Mouse (Mus musculus) neural tube, embryonic 15.5 days (tissue): ENCODE results near the gene Tenm3. TPM values are rescaled to one million over a fixed set of nuclear protein-coding genes. Genes with fewer than 3 reads are reported as not detected.

Experiments
- ATAC-seq: fragments of 200-750 bp; cut with Nextera tagmentation; 2 replicates; pipeline ENCODE4 v1.8.0; 2017; ENCODE audit warnings: mild to moderate bottlenecking, moderate TSS enrichment, moderate library complexity; ENCODE audit not compliant: low FRiP score
- H3K27ac ChIP-seq: fragments of 300-500 bp; sonication (generic); replicated peaks from 2 replicates; pipeline ENCODE4 v1.5.1; 2015; ENCODE audit warnings: mild to moderate bottlenecking, inconsistent platforms
- H3K27me3 ChIP-seq: fragments of 300-500 bp; sonication (generic); replicated peaks from 2 replicates; pipeline ENCODE4 v1.6.1; 2015; ENCODE audit warnings: inconsistent platforms
- H3K36me3 ChIP-seq: fragments of 300-500 bp; sonication (generic); 2 replicates; pipeline ENCODE4 v1.6.1; 2015; ENCODE audit warnings: inconsistent platforms
- H3K4me1 ChIP-seq: fragments of 300-500 bp; sonication (generic); 2 replicates; pipeline ENCODE4 v1.6.1; 2015; ENCODE audit warnings: inconsistent platforms
- H3K4me2 ChIP-seq: fragments of 300-500 bp; sonication (generic); 2 replicates; pipeline ENCODE4 v1.6.1; 2015; ENCODE audit warnings: inconsistent platforms, mild to moderate bottlenecking, moderate library complexity
- H3K4me3 ChIP-seq: fragments of 300-500 bp; sonication (generic); replicated peaks from 2 replicates; pipeline ENCODE4 v1.5.1; 2015; ENCODE audit warnings: mild to moderate bottlenecking, inconsistent platforms
- H3K9ac ChIP-seq: fragments of 300-500 bp; sonication (generic); replicated peaks from 2 replicates; pipeline ENCODE4 v1.6.1; 2015; ENCODE audit warnings: mild to moderate bottlenecking, inconsistent platforms
- H3K9me3 ChIP-seq: fragments of 300-500 bp; sonication (generic); replicated peaks from 2 replicates; pipeline ENCODE4 v1.6.1; 2016; ENCODE audit warnings: inconsistent platforms
- WGBS: fragments of 180-500 bp; shearing (Covaris S2); methylation state at CpG from one replicate; pipeline ENCODE4 v1.1.7; 2015; ENCODE audit warnings: mixed read lengths; 5-methylcytosine and 5-hydroxymethylcytosine counted together
- polyA plus RNA-seq: library from polyadenylated mRNA; unstranded; fragments of >200 nt; fragmentation: Nextera tagmentation; extraction: Ambion mirVana; gene quantifications from 2 replicates; pipeline ENCODE4 v1.2.1, GENCODE M21; 2015

Gene Tenm3
- polyA plus RNA-seq, 1 experiment from 2014 or later: 37.7 TPM

DNA sequence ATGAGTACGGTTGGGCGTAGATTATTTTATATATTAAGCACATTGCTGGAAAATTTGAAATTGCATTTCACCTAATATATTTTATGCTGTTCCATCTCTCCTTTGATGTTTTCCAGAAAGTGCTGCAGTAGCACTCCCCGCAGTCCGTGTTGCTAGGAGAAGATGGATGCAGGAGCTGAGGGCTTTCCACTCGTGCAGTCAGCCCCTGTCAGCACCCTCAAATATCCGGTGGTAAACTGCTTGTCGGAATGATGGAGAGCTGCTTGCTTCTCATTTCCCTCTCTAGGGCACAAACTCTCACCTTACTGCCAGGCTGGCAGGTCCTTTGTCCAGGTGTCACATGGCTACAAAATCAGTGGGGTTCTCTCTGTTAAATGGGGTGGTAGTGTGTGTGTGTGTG lies 610.8 kb downstream of the Tenm3 start:
- Histone ChIP-seq H3K4me2 (no peak overlapping the region), H3K4me1 (peaks cover 11% of the 10 kb centered on the region), H3K27me3 (no peaks in the 10 kb centered on the region), H3K9ac (no peak overlapping the region), H3K36me3 (peaks cover 46% of the 10 kb centered on the region), H3K27ac (no peak overlapping the region; the same call in 1 of the 2 replicates), H3K9me3 (no peaks in the 10 kb centered on the region), H3K4me3 (no peak overlapping the region)
- 53% methylated on average over 7 of the region's 7 CpGs for WGBS
- ATAC-seq: peak; percentile 22; the same call in 1 of the 2 replicates

DNA sequence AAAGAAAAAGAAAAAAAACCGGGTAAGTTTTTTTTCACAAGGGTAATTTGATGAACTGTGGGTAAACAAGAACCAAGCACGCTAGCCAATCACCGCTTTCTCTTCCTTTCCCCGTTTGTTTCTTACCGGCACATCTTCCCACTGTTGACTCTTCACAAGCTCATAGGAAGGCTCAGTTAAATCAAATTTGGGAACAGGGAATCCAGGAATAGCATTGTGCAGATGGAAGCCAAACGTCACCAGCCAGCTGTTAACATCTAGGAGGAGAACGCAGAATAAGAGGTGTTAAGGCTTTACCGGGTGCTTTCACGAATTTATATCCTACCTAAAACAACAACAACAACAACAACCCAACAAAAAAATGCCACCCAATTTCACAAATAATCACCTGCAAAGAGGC lies 611.9 kb downstream of the Tenm3 start:
- WGBS: 72% methylated on average over 9 of the region's 9 CpGs
- Histone ChIP-seq H3K4me1 (peaks cover 11% of the 10 kb centered on the region), H3K36me3 (peaks cover 40% of the 10 kb centered on the region), H3K9ac (no peak overlapping the region), H3K4me2 (no peak overlapping the region), H3K4me3 (no peak overlapping the region), H3K9me3 (no peaks in the 10 kb centered on the region), H3K27ac (peak overlapping the region; percentile 1; the same call in 1 of the 2 replicates), H3K27me3 (no peaks in the 10 kb centered on the region)
- no peak for ATAC-seq

GRCm38 (mm10) chr8:48231389-48231788 lies 612.4 kb downstream of the Tenm3 start:
- Histone ChIP-seq H3K9me3 (no peaks in the 10 kb centered on the region), H3K27ac (peak overlapping the region; percentile 1; the same call in 1 of the 2 replicates), H3K4me3 (no peak overlapping the region), H3K27me3 (no peaks in the 10 kb centered on the region), H3K4me1 (peaks cover 11% of the 10 kb centered on the region), H3K4me2 (no peak overlapping the region), H3K36me3 (peaks cover 35% of the 10 kb centered on the region), H3K9ac (no peak overlapping the region)
- ATAC-seq: no peak
- WGBS: 49% methylated on average over 9 of the region's 9 CpGs

- no peak for ATAC-seq
These were observed 615.1 kb downstream of the Tenm3 start for GRCm38 (mm10) chr8:48228676-48229075.

DNA sequence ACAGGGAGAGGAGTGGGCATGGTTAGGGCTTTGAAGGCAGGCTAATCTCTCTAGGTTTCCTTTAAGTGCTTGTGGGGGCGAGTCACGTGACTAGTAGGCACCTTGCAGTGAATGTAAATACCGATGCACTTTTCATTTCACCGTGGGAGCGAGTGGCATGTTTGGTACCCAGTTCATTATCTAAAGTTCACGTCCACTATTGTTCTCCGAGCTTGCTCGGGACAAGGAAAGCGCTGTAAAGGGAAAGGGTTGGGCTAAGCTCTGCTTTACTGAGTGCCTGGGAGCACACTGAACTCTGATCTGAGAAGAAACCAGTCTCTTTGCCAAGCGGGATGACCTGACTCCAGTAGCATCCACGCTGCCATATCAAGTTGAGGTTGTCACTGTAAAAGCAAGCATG lies 619.0 kb downstream of the Tenm3 start:
- peak overlapping the region; percentile 9; the same call in 1 of the 2 replicates for H3K4me2 ChIP-seq
- peak overlapping the region; percentile 30; the same call in 1 of the 2 replicates for H3K27ac ChIP-seq
- H3K9me3 ChIP-seq: no peaks in the 10 kb centered on the region
- H3K4me3 ChIP-seq: no peak overlapping the region
- no peak overlapping the region for H3K9ac ChIP-seq
- peaks cover 14% of the 10 kb centered on the region for H3K27me3 ChIP-seq
- H3K4me1 ChIP-seq: peaks cover 28% of the 10 kb centered on the region
- H3K36me3 ChIP-seq: peaks cover 14% of the 10 kb centered on the region
- 23% methylated on average over 11 of the region's 11 CpGs for WGBS
- ATAC-seq: no peak

More at GRCm38 (mm10) chr8:48228676-48229075, 615.1 kb downstream of the Tenm3 start:
- no peaks in the 10 kb centered on the region for H3K9me3 ChIP-seq
- H3K36me3 ChIP-seq: peaks cover 14% of the 10 kb centered on the region
- H3K27ac ChIP-seq: no peak overlapping the region
- peaks cover 18% of the 10 kb centered on the region for H3K4me1 ChIP-seq
- H3K9ac ChIP-seq: no peak overlapping the region
- H3K27me3 ChIP-seq: no peaks in the 10 kb centered on the region
- H3K4me2 ChIP-seq: no peak overlapping the region
- no peak overlapping the region for H3K4me3 ChIP-seq
- WGBS: 98% methylated on average over 35 of the region's 35 CpGs

GRCm38 (mm10) chr8:48222429-48222769 lies 621.4 kb downstream of the Tenm3 start:
- H3K4me3 ChIP-seq: peak overlapping the region; percentile 33
- H3K27ac ChIP-seq: no peak overlapping the region
- 12% methylated on average over 11 of the region's 11 CpGs for WGBS
- H3K4me1 ChIP-seq: peaks cover 28% of the 10 kb centered on the region
- peak; percentile 83; the same call in 1 of the 2 replicates for ATAC-seq
- H3K9me3 ChIP-seq: no peaks in the 10 kb centered on the region
- peaks cover 17% of the 10 kb centered on the region for H3K27me3 ChIP-seq
- H3K36me3 ChIP-seq: no peaks in the 10 kb centered on the region
- peak overlapping the region; percentile 62 for H3K4me2 ChIP-seq
- H3K9ac ChIP-seq: peak overlapping the region; percentile 44

DNA sequence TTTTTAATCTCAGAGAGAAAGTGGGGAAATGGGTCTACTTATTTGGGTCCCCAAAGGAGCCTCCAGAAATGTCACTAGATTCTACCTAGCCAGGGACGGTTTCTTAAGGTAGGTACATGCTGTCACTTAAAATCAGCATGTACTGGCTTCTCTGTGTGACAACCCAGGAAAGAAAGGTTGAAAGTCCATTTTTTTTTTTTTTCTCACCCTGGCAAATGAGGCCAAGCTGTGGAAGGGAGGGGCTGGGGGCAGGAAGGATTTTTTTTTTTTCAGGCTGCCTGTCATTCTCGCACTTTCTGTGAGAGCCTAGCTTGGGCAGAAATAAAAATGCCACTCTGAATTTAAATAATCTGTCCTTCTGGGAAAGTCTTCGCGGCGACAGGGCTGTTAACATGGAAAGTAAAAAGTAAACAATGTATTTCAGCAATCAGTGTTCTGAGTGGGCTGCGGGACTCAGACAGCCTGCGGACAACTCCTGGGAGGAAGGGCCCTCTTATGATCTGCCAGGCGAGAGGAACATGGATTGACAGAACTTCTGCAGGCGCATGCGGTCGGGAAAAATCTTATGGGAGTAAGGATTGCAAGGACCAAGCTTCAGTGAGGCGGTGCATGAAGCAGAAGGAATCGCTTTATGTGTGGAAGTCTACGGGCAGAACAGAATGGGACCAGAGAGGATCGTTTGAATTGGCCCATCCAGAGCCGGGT lies 621.9 kb downstream of the Tenm3 start:
- H3K4me2 ChIP-seq: peak overlapping the region; percentile 62
- H3K36me3 ChIP-seq: no peaks in the 10 kb centered on the region
- peaks cover 17% of the 10 kb centered on the region for H3K27me3 ChIP-seq
- H3K9ac ChIP-seq: peak overlapping the region; percentile 44
- no peaks in the 10 kb centered on the region for H3K9me3 ChIP-seq
- ATAC-seq: peak; percentile 7; the same call in 1 of the 2 replicates
- peaks cover 28% of the 10 kb centered on the region for H3K4me1 ChIP-seq
- 12% methylated on average over 16 of the region's 16 CpGs for WGBS
- no peak overlapping the region for H3K27ac ChIP-seq
- H3K4me3 ChIP-seq: peak overlapping the region; percentile 33

DNA sequence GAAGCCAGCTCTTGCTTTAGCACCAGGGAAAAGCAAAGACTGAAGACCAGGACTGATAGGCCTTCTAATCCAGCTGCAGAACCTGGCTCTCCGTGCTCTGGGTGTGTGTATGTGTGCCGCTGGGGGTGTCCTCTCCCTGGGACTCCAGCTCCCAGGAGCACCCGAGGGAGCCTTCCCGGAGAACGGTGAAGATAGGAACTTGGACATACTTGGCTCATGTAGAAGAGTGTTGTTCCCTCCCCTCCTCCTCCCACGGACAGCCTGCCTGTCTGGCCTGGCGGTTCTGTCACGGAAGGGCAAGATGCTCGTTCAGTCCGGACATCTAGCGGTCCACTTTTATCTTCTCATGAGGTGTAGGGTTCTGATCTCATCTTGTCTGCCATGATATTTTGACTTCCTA lies 622.4 kb downstream of the Tenm3 start:
- Histone ChIP-seq H3K36me3 (no peaks in the 10 kb centered on the region), H3K27ac (no peak overlapping the region), H3K27me3 (peaks cover 17% of the 10 kb centered on the region), H3K9me3 (no peaks in the 10 kb centered on the region), H3K9ac (no peak overlapping the region), H3K4me2 (no peak overlapping the region), H3K4me1 (peaks cover 28% of the 10 kb centered on the region), H3K4me3 (no peak overlapping the region)
- 69% methylated on average over 11 of the region's 11 CpGs for WGBS
- no peak for ATAC-seq

GRCm38 (mm10) chr8:48220529-48221181 lies 623.1 kb downstream of the Tenm3 start:
- no peaks in the 10 kb centered on the region for H3K36me3 ChIP-seq
- H3K27ac ChIP-seq: no peak overlapping the region
- H3K4me1 ChIP-seq: peaks cover 28% of the 10 kb centered on the region
- no peak overlapping the region for H3K9ac ChIP-seq
- ATAC-seq: no peak
- no peak overlapping the region for H3K4me2 ChIP-seq
- WGBS: 51% methylated on average over 25 of the region's 25 CpGs
- H3K9me3 ChIP-seq: no peaks in the 10 kb centered on the region
- no peak overlapping the region for H3K4me3 ChIP-seq
- peaks cover 17% of the 10 kb centered on the region for H3K27me3 ChIP-seq

DNA sequence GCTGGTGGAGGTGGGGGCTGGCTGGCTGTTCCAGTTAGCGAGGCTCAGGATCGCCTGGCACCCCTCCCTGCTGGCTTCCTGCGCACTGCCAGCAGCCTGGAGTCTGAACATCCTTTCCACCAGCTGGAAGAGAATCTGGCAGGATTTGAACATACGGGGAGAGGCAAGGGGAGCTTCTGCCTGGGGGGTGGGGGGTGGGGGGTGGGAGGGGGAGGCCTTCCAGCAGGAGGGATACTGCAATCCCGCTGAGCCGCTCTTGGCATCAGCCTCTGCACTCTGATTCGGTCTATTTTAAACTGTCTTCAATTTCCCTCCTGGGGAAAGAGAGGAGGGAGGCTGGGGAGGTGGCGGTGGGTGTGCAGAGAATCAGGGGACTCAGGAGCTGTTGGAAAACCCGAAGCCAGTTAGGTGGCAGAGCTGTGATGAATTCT lies 628.7 kb downstream of the Tenm3 start:
- Histone ChIP-seq H3K36me3 (no peaks in the 10 kb centered on the region), H3K9ac (no peak overlapping the region)
- WGBS: 34% methylated on average over 9 of the region's 9 CpGs

GRCm38 (mm10) chr8:48214386-48214785 lies 629.4 kb downstream of the Tenm3 start:
- Histone ChIP-seq H3K27me3 (peaks cover 2% of the 10 kb centered on the region; the same call in 1 of the 2 replicates), H3K4me2 (no peak overlapping the region), H3K4me1 (0 out of 2 replicates have a peak, but pooled peaks cover 9% of the 10 kb centered on the region), H3K9ac (no peak overlapping the region), H3K4me3 (no peak overlapping the region), H3K36me3 (no peaks in the 10 kb centered on the region), H3K27ac (no peak overlapping the region), H3K9me3 (no peaks in the 10 kb centered on the region)
- ATAC-seq: no peak
- 72% methylated on average over 6 of the region's 6 CpGs for WGBS

More for the DNA sequence above, 628.7 kb downstream of the Tenm3 start:
- Histone ChIP-seq H3K27me3 (peaks cover 6% of the 10 kb centered on the region), H3K4me2 (no peak overlapping the region), H3K9me3 (no peaks in the 10 kb centered on the region), H3K27ac (no peak overlapping the region), H3K4me1 (0 out of 2 replicates have a peak, but pooled peaks cover 9% of the 10 kb centered on the region), H3K4me3 (no peak overlapping the region)
- no peak; the same call in 1 of the 2 replicates for ATAC-seq

DNA sequence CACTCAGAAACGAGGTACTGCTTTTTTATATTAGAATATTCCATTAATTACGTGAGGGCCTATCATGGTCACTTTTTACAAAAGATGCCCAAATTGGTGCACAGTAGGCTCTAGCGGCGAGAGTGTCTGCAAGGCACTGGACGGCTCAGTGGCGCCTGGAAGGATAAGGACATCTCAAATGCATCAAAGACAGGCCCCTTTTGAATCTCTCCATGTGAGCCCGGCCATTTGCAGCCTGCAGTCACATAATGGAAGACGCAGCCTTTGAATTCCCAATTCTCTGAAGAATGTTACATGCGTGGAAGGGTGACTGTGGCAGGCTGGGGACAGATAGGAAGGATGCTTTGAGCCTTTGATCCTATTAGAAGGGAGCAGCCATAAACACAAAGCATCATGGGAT lies 631.8 kb downstream of the Tenm3 start:
- H3K9me3 ChIP-seq: no peaks in the 10 kb centered on the region
- no peak overlapping the region for H3K4me2 ChIP-seq
- H3K4me1 ChIP-seq: 0 out of 2 replicates have a peak, but pooled peaks cover 9% of the 10 kb centered on the region
- WGBS: 74% methylated on average over 9 of the region's 9 CpGs
- no peak overlapping the region for H3K4me3 ChIP-seq
- no peaks in the 10 kb centered on the region; the same call in 1 of the 2 replicates for H3K27me3 ChIP-seq
- no peaks in the 10 kb centered on the region for H3K36me3 ChIP-seq
- no peak for ATAC-seq
- H3K27ac ChIP-seq: no peak overlapping the region
- no peak overlapping the region for H3K9ac ChIP-seq
